Mouse (Mus musculus): ENCODE results near the gene Wdr44.
"Not testable (repeated sequence)": the region's sequence is repeated elsewhere in the genome, so short reads cannot be mapped to it uniquely, and the experiment has no call there.

The Wdr44 gene

GRCm38 (mm10) chrX:23692722-23693442 is at the start of gene Wdr44:
TSS of gene Wdr44 (plus strand) at chrX:23693051.
- DNase-seq: peak; percentile 96

DNA sequence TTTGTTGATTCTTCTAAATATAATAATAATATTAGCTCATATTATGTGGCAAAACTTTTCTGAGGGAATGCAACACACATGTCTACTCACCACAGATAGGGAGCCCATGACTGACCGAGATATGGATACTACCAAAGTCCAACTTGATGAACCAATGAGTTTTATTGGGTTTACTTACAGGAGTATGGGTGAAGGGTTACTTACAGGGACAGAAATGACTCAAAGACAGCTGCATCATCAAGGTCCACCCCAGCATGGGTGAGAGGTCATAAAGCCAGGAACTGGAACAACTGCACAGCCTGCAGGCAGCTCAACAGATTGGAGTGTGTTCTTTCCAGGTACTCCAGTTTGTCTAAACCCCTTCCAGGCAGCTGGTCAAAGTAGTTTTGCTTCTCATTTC is 44.5 kb upstream of the Wdr44 start:
- DNase-seq: no peak

DNA sequence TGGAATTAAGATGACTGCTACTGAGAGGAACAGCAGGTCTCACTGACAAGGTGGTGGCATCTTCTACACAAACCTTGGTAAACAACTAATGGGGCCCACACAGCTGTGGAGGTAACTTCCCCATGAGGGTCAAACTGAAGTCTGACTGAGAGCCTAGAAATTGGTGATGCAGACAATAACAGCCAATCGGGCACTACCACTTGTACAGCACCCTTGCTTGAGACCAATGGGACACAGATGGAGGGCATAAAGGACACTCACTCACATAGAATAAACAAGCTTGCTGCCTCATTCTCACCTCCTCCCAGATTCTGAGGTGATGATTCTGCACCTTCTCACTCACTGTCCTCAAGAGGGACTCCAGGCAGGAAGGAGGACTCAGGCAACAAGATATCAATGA is 30.6 kb upstream of the Wdr44 start:
- DNase-seq: no peak

DNA sequence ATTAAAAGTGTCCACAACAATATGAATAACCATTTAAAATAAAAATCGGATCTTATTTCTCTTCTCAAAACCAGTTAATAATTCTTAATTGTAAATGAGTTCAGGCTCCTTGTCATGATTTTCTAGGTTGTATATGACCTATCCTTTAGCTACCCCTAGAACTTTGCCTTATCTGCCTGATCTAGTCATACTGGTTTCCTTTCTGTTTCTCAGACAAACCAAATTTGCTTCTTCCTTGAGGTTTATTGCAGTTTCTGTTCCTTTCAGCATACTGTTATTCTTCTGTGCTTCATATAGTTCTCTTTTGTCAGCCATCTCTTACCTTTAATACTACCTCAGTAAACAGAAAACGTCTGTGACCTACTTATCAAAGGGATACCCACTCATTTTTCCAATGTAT is 19.7 kb upstream of the Wdr44 start:
- DNase-seq: no peak

- DNase-seq: no peak
Observed at GRCm38 (mm10) chrX:23675450-23675849, 17.4 kb upstream of the Wdr44 start.

GRCm38 (mm10) chrX:23676583-23676982 is 16.3 kb upstream of the Wdr44 start:
- no peak for DNase-seq

DNA sequence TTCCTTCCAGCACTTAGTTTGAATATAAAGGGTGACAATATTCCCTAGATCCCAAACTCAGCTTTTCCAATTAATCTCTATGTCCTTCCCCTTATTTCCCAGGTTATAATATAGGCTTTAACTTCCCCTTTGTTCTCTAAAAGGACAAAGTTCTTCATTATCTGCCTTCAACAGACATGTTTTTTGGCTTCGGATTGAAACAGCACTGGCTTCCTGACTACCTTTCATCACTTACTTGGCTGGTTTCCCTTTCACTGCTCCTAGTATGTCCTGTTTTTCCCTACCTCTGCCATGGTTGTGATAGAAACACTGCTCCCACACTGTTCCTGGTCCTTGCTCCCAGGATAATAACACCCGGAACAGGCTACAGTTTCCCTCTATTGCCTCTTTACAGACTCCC is 15.3 kb upstream of the Wdr44 start:
- DNase-seq: no peak

DNA sequence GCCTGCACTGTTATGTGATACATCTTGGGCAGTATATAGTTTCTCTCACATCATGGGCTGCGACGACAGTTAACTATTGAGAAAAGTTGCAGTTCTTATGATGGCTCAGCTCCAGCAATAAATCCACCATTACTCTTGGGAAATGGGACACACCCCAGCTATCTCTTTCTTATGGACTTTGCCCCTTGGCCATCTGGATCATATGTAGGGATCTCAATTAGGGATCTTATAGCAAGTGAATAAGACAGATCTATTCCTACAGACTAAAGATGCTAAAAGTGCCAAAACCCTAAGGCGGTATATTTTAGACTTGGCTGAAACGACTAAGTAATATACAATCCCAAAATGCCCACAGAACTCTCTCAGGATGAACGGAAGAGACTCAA is 522 bp upstream of the Wdr44 start:
- DNase-seq: peak; percentile 3

DNA sequence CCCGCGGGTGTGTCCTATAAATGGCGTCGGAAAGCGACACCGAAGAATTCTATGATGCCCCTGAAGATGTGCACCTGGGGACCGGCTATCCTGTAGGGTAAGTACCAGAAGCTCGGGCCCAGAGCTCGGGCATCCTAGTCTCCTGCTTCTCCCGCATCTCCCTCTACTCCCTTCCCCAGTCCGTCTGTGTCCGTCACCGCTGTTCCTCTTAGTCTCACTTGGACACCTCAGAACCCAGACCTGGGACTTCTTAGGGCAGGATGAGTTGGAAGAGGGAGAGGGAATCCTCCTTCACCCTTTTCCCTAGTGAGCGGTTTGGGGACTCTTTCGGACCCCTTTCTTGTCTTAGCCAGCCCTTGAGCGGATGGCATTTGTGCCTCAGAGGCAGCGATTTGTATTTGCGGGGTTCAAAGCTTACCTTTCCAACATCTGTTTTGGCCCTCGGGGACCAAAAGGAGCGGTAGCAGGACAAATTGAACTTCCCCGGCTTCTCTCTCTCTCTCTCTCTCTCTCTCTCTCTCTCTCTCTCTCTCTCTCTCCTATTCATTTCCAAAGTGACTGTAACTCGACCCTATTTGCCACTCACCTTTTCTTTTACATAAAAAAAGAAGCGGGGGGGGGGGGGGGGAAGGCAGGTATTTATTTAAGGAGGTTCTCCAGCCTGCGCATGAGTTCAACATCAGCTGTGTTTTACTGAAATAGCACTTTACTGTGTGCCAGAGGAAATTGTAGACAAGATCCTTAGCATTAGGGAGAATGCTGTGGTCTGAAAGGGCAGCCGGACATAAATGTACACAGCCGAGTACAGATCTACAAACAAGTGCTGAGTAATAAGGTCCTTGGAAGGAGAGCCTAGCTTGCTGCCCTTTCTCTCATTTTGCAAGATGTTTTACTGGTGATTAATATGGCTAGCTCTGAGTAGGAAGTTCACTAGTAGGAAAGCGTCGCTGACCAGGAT is 871 bp downstream of the Wdr44 start:
- DNase-seq: no peak

- DNase-seq: no peak
Observed at GRCm38 (mm10) chrX:23694588-23694987, 1.7 kb downstream of the Wdr44 start.

DNA sequence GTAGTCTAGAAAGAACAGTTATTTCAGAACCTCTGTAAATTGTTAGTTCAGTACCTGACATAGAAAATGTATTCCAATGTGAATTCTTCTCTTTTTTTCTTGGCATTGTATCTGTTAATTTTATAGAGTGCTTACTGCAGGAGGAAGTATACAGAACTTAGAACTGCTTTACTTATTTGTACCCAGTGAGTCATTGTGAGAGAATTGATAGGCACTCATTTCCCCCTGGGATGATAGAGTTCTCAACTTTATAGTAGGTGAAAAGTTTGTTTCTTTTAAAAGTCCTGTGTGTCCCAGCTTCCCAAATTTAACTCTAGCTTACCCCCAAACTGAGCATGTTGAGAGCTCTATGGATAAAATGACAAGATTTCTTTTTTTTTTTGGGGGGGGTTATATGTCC is 2.3 kb downstream of the Wdr44 start:
- DNase-seq: no peak

- DNase-seq: no peak
Observed at GRCm38 (mm10) chrX:23697346-23697745, 4.5 kb downstream of the Wdr44 start.

DNA sequence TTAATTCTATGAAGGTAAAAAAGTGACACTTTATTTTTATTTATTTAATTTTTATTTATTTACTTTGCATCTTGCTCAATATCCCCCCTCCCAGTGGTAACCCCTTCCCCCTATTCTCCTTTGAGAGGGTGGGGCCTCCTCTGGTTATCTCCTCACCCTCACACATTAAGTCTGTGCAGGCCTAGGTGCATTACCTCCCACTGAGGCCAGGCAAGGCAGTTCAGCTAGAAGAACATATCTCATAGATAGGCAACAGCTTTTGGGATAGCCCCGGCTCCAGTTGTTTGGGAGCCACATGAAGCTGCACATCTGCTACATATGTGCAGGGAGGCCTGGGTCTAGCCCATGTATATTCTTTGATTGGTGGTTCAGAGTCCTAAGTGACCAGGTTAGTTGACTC is 6.2 kb downstream of the Wdr44 start:
- DNase-seq: no peak

DNA sequence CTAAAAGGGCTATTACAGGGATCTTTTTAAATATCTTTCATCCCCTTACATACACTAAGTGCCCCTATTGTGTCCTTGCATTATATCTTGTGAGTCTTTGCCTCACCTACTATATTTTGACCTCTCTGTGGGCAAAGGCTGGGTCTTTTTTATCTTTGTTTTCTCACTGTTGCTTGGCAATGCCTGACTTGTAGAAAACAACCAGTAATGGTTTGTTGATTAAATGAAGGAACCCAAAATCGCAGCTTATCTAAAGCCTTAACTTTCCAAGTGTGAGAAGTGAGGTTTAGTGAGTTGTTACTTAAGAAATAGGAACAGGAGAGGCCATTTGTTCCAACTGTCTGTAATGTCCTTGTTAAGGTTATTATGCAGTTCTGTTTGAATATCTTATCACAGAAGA is 24.4 kb downstream of the Wdr44 start:
- no peak for DNase-seq

GRCm38 (mm10) chrX:23727463-23727862 is 34.6 kb downstream of the Wdr44 start:
- DNase-seq: no peak

DNA sequence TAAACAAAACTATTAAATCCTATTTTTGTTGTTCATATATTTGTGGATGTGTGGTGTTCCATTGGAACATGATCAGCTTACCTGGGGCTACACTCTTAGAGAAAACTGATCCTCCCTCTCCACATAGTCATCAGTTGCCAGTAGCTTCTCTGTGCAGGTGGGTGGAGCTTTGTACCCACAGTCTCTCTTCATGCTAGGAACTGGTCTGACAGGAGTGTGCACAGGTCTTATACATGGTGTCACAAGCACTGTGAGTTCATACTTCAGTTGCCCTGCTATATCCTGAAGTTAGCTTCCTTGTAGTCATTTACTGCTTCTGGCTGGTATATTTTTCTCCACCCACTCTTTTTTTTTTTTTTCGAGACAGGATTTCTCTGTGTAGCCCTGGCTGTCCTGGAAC is 61.8 kb downstream of the Wdr44 start:
- DNase-seq: no peak

- no peak for DNase-seq
Observed at GRCm38 (mm10) chrX:23767849-23768248, 75.0 kb downstream of the Wdr44 start.

- DNase-seq: no peak
Observed at GRCm38 (mm10) chrX:23807125-23807524, 114.3 kb downstream of the Wdr44 start.

GRCm38 (mm10) chrX:23810365-23810764 is 117.5 kb downstream of the Wdr44 start:
- DNase-seq: no peak

DNA sequence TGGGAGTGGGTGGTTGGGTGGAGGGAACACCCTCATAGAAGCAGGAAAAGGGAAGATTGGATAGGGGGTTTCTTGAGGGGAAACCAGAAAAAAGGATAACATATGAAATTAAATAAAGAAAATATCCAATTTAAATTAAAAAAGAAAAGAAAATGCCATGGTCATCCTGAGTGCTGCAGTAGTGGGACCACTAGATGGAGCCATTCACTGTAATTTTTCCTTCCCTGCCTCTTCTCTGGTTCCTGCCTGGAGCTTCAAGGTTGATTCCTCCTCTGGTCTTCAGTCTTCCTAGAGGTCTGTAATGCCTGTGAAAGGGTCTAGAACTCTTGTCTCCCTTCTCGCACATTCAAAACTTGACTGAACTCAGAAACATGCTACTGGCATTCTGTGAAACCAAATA is 120.4 kb downstream of the Wdr44 start:
- DNase-seq: not testable (repeated sequence)

GRCm38 (mm10) chrX:23822885-23823284 is 130.0 kb downstream of the Wdr44 start:
- DNase-seq: not testable (repeated sequence)

DNA sequence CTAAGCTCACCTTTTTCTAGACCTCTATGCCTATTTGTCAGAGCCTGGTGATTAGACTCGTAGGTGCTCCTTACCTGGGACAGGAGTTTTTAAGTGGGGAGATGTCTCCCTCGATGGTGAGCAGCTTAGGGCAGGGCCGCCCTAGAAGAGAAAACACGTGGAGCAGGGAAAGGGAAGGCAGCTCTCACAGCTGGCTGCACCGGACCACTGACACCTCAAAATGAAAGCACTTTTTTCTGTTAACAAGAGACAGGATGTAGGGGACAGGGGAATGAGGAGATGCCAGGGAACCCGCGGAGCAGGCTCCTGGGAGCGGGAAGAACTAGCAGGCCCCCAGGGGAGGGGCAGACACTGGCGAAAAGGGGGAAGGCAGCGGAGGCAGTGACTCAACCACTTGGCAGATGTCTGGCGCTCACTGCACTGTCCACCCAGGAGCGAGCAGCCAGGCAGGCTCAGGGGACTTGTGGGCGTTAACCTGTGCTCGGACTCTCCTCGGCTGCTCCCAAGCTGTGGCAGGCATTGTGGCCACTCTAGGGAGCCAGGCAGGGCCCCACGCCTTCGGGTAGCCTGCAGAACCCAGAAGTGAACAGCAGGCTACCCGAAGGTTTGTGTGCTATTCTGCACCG is 130.7 kb downstream of the Wdr44 start:
- DNase-seq: peak; percentile 14

DNA sequence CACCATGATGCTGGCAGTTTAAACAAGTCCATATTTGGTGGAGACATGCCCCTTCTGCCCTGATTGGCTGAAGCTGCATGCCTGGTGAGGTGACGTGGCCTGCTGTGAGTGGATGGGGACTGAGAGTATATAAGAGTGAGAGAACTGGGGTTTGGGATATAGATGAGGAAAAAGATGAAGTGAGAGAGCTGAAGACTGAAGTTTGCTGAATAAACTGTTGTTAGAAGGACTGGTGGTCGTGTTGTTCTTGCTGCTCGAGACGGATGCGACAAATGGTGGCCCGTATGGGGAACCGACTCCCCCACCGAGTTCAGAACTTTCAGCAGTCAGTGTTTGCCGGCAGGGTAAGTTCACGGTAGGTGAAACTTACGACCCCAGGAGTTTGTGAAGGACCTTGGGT is 140.9 kb downstream of the Wdr44 start:
- DNase-seq: not testable (repeated sequence)

DNA sequence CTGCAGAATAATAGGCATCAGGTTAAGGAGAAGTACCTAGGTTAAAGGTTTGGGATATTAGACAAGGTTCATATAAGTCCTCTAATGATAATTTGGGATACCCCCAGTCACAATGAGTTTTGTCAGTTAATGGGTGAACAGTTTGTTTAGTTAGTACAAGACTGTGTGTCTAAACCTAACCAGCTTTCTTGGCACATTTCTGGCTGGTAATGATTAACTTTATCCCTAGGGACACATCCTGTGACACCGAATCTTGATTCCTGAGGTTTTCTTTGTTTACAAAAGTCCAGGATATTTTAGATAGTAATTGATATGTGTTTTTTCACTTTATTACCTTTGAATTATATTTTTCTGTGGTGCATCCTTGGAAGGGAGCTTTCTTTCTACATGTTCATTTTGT is 148.1 kb downstream of the Wdr44 start:
- no peak for DNase-seq

All from kidney, postnatal 10 days (tissue).